Mouse (Mus musculus): ENCODE measurements around the gene Rnf19b. TPM values are rescaled to one million over a fixed set of nuclear protein-coding genes. Genes with fewer than 3 reads are reported as not detected.

The Rnf19b gene
- total RNA-seq, 1 experiment from 2014 or later: 23.8 TPM

DNA sequence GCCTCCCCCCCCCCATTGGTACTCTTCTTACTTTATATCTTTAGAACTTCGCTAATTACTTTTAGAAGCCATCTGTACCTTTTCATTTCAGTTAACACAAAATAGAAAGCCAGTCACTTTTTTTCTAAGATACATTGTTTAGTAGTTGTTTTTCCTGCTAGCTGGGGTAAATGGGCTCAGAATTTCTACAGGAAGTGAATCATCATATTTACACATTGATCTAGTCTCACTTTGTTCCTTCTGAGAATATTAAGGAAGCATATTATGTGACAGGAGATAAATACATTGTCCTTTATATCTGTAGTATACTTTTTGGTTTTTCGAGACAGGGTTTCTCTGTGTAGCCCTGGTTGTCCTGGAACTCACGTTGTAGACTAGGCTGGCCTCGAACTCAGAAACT is 10.8 kb downstream of the Rnf19b start:
- no peak for DNase-seq

DNA sequence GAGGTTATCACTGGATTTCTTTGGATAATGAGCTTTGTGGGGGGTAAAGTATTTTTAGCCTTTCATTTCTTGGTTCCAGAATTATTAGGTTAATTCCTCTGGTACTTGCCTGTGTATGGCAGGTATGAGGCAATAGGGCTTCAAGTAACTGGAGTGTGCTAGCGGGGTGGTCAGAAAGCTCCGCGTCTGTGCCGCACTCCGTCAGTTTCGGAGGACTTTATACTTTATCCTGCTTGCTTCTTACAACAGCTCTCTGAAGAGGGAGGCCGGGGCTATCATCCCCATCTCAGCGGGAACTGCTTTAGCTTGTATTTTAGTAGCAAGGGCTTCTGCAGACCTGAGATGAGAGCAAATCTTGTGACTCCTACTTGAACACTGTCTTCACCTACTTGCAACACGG is 21.1 kb downstream of the Rnf19b start:
- DNase-seq: no peak

DNA sequence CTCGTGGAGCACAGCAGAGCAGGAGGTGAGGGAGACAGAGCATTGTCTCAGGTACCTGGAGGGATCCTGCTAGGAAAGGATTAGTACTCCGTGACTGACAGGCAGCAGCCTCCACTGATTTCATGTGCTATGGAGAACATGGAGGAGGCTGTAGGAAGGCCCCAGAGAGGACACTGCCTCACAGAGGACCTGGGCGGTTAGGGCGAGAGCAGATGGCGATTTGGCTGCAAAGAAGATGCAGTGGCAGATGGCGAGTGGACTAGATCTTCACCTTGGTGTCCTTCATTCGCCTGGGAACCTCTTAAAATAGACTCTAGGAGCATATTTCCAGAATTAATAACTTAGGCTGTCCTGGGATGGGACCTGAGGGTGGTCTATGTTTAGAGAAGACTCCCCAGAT is 23.0 kb downstream of the Rnf19b start:
- DNase-seq: no peak

DNA sequence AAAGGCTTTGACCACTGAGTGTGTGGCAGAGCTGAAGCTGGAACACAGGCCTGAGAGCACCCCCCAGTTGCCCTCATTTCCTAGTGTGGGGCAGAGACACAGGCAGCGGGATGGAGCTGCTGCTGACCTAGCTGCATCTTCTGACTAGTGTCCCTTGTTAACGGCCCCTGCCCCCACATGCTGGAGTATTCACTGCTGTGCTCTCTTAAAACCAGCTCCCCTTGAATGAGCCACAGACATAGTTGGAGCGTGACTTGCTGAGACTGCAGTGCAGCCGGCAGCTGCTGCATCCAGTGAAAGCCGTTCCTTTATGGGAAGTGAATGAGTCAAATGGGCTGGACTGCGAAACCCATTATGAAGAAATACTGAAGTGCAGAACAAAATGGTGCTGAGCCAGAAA is 23.4 kb downstream of the Rnf19b start:
- no peak for DNase-seq

DNA sequence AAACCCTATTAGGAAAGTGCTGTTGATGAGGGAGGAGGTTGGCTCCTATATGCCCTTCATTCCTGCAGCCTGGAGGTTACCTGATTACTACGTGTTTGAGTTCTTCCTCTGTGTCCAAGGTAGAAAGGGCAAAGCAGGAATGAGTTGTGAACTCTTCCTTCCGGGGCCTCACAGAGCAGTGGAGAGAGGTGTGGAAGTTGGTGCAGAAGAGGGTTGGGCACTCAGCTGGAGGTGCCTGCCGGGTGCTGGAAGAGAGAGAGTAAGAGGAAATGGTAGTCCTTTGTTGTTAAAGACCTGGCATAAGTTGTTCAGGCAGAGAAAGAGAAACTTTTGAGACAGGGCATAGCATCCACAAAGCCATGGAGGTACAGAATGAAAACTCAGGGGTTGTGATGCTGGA is 23.9 kb downstream of the Rnf19b start:
- no peak for DNase-seq

DNA sequence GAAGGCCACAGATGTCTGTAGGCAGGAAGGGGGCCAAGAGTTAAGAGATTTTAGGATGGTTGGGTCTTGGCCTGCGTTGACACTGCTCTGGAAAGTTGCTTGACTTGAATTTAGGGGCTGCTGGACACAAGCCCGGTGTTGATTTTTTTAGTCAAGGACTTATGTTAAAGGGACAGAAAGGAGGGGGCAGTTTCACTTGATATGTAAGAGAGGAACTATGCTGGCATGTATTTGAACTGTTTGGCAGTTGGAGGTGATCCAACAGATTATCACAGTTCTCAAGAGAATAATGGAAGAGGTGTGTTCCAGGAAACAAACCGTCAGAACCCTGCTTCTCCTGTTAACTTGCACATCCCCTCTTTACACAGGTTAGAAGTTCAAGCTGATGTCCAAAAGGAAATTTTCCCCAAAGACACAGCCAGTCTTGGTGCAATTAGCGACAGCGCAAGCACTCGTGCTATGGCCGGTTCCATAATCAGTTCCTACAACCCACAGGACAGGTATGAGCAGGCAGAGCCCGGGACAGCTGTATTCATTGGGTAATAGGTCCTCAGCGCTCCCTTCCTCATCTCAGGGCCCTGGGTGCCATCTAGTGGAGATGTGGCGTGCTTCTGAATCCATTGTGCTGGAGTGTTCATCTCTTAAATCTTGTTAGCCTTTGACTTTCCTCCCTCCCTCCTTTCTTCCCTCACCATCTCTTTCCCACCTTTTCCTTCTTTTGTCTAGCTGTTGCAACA is 24.5 kb downstream of the Rnf19b start:
- peak; percentile 87 for DNase-seq

DNA sequence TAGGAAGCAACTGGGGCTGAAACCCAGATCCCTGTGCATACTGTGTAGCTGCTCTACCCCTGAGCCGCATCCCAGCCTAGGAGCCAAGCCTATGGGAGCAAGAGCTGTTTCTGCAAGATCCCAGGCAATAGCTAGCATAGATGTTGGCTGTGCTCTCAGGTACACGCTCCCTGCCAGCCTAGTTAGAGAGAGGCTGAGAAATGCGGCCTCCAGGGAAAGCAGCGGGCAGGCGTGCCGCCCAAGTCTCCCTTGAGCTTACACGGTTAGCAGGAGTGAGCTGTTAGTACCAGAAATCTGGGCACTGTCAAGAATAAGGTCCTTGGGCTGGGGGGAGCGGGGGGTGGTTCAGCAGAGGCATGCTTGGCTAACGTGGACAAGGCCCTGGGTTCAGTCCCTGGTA is 26.8 kb downstream of the Rnf19b start:
- peak; percentile 63 for DNase-seq

DNA sequence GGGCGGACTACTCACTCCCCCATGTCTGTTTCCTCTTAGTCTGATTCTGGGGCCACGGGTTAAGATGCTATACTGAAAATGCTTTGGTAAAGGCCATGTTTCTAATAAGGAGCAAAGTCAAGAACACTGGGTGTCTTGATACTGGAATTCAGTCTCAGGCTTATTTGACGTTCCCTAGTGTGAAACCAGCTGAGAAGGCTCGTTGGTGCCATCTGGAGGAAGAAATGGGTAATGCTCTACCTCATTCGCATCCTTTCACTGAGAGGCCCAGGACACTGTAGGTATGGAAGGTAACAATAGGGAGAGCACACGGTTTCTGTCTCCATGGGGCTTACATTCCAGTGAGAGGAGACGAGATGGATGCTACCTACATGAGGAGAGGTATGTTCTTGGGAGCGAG is 28.0 kb downstream of the Rnf19b start:
- peak; percentile 79 for DNase-seq

DNA sequence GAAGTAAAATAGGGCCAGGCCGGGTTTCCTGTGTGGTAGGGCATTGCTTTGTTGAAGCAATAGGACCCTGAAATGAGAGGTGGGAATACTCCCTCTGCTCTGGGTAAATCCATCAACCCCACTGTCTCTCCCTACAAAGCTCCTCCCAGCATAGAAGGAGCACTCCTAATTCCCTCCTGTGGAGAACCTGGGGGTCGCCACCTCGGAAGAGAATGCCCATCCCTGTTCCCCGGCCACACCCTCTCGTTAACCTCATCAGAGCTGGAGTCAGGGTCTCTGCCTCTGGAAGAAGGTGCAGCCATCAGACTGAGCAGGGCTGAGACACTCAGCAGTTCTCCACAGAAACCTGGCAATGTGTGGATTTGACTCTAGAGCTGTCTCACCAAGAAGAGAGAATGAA is 29.8 kb downstream of the Rnf19b start:
- DNase-seq: no peak

DNA sequence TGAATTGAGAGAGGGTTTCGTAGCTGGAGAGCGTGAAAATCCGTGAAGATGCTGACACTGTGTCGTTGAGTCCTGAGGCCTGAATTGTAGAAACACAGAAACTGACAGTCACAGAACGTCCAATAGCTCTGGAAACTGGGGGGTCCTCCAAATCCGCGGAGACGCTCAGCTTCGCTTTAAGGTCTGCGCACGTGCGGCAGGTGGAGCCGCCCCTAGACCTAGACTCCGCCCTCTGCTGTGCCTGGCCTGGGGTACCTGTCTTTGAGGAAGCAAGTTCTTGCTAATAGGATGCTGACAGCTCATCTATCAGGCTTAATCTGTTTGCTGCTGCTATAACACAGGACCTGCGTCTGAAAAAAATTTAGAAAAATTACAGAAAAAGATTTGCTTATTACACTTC is 37.2 kb downstream of the Rnf19b start:
- DNase-seq: no peak

DNA sequence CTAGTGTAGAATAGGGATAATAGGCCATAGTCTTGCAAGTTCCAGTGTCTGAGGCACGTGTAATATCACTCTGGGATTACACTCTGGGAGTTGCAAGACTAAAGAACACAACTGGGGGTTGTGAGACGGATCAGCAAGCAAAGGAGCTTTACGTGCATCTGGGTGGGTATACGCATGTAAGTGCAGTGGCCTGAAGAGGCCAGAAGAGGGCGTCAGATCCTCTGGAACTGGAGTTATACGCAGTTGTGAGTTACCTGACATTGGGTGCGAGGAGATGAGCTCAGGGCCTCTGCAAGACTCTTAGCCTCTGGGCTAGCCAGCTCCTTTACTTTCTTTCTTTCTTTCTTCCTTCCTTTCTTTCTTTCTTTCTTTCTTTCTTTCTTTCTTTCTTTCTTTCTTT is 38.9 kb downstream of the Rnf19b start:
- no peak for DNase-seq

DNA sequence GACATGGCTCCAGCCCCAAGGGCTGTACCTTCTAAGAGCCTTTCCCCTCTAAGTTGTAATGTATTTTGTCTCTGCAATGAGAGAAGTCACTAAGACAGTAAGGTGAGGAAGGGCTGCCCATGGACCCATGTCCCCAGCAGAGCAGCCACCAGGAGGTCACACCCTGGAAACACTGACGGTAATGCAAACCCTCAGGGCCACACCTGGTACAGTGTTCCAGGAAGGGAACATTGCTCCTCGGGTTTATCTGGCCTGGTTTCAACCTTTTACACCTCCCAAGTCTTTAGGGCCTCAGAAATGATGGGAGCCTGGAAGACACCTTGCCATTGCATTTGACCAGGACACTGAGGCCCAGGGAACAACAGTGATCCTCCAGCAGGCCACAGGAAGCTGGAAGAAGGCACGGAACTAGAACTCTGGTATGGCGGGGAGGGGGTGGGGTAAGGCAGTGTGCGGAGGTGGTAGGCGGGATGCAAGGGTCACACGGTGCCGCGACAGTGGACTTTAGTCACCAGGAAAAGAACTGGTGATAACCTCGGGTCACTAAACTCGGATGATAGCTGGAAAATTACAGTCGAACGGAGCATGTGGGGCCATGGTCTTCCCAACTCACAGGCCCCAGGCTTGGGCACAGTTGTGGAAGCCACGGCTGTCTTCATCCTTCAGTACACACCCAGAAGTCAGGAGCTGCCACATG is 44.2 kb downstream of the Rnf19b start:
- DNase-seq: no peak

DNA sequence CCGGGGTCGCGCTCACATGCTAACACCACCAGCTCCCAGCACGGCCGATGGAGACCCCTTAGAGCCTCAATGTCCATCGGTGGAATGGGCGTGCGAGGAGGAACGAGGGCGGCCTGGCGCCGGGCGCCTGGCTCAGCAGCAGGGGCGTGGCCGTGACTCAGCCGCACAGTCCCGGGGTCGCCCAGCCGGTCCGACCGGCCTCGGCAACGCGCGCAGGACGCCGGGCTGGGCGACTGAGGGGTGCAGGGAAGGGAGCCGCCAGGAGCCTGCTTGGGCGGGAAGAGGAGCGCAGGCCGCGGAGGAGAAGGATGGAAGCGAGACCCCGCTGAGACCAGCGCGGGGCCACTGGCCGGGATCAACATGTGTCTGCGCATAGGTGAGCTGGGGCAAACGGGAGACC is 47.3 kb downstream of the Rnf19b start, which contains the start of gene Tmem54:
Tmem54 (plus strand) TSS at position 193 of the 400 bp plus-strand sequence.
- no peak for DNase-seq

DNA sequence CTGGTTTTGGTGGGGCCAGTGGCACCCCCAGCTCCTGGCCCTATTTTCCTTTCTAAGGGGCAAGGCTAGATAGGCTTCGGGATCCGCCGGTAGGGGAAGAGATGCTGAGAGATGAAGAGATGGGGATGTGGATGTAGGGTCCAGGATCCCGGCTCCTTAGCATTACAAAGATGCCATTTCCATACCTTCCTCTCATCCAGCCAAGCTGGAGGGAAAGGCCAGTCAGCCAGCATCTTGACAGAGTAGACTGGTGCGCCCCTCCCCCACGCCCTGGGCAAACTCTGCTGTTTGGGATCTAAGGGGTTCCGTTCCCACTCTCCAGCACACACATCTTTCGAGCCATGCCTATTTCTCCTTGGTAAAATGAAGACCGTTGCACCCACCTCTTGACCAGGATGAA is 48.0 kb downstream of the Rnf19b start:
- no peak for DNase-seq

DNA sequence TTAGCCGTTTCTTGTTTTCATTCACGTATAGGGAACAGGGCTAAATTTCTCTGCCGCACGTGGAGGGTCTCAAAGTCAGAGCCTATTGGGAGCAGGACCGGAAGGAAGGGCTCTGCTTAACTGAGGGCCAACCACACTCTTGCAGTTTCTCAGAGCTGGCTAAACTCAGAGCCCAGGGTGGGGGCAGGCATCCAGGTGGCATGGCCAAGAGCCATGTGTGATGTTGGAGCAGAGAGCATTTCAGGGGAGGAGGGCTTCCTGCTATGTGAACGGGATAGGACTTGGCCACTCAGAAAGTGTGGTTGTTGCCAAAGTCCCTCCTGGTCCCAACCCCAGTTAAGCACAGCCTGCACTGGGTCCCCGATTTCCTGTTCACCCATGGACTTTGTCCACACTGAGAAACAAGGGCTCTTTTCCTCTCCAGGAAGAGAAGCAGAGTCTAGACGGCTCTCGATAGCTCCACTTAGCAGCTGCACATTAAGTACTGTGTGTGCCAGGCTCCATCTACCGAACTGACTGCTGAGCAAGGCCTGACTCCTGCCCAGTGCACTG is 49.4 kb downstream of the Rnf19b start:
- DNase-seq: no peak

DNA sequence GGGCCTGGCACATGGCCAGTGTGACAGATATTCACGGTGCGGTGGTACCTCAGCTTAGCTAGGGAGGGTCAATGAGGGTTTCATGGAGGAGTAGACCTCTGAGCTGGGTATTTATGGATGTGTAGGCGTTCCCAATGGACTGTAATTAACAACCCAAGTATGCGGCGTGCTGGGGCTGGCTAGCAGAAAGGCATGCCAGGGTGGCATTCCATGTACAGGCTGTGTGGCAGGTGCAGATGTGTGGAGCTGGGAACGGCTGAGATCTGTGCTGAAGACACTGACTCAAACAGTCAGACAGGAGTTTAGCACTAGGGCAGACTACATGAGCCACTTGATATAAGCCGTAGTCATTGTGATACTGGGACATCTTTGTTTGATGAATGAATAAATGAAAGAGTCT is 50.6 kb downstream of the Rnf19b start:
- no peak for DNase-seq

DNA sequence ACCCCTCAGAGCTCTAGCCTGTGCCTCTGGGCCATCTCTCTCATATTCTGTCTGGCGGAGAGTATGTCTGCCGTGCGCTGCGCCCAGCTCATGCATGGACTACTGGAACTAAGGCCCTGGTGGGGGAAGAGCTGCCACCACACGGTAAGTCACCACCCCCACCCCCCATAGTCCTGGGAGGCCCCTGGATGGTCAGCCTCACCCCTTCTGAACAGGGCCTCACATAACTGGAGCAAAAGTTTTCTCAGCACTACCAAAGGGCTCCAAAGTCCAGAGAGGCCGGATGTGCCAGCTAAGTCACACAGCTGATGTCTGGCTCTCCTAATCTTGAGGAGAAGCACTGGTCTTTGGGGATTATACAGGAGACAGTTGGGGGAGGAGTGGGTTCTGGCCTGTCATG is 52.7 kb downstream of the Rnf19b start:
- DNase-seq: no peak

DNA sequence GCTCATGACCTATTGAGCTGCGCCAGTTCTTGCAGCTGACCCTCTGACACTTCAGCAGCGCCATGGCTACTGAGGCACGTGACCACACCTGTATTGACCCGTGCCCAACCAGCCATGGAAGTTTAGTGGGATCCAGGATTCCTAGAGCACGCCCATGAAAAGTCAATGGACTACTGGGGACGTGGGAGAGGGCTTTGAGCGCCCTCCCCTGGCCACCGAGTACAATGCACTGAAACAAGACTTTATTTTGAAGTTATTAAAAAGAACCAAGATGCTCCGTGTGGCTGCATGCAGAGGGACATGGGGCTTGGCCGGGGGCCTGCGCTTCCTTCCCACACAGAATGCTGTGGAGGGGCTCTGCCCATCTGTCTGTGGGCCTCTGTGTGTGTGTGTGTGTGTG is 53.3 kb downstream of the Rnf19b start:
- DNase-seq: no peak

DNA sequence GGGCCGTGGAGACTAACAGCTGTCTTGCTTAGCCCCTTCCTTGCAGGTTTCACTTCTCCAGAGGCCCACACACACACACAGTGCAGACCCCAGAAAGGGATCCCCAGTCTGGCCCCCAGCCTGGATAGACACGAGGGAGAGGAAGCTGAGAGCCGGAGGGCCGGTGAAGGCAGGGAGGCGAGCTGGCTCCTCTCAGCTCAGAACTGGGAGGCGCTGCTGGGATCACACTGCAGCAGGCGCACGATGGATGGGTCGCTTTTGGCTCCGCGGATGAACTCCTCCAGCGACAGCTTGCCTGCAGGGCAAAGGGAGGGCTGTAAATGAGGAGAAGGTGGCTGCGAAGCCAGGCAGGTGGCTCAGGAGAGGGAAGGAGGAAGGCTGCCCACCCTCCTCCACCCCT is 54.2 kb downstream of the Rnf19b start:
- no peak for DNase-seq

DNA sequence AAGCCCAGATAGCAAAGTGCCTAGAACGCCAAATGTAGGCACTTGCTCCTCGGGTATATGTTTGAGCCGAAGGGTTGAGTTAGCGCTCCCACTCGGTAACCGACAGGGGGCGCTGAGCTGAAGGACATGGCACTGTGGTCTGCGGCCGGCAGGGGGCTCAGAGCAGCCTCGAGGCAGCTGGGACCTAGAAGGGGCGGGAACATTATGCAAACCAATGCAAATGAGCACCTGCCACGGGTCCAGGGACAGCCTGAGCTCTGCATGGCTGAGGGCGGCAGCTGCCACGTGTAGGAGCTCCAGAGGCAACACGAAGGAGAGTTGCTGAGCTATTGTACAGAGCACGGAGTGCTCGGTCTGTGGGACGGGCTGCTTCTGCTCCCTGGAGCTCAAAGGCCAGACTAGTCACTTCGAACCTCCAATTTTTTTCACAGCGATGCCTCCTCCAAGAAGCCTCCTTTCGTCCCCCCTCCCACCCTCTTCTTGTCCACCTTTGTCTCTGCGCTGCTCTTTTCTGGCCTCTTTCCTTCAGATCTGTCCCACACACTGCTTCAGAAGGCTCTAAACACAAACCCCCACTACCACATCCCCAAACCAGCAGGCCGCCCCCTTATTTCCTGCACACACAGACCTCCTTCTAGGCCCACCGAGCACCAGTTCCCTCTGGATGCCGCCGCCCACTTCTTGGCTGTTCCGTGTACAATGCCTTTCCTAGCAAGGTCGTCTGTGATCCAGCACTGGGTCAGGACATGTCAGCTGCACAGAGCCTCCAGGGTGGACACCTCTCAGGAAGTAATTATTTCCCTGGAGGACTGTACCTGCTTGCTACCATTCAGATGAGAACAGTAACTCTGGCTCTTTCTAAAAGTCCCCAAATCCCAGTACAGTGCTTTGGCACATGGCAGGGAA is 55.3 kb downstream of the Rnf19b start:
- peak; percentile 85 for DNase-seq

DNA sequence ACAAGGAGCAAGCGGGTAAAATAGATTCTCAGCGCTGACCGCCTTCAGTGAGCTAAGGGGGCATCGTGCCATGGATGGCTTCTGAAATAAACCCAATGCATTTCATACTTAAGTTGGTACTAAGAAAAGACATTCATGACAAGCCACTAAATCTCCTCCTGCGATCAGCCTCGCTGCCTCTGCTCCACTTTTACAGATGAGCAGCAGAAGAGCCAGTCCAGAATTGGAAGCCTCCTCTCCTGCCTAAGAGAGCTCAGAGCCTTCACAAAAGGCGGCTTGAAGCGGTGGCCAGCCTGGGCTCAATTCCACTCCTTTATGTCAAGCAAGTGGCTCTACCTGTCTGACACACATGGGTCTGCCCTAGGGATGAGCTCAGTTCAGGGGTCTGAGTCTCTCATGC is 58.6 kb downstream of the Rnf19b start:
- DNase-seq: no peak

DNA sequence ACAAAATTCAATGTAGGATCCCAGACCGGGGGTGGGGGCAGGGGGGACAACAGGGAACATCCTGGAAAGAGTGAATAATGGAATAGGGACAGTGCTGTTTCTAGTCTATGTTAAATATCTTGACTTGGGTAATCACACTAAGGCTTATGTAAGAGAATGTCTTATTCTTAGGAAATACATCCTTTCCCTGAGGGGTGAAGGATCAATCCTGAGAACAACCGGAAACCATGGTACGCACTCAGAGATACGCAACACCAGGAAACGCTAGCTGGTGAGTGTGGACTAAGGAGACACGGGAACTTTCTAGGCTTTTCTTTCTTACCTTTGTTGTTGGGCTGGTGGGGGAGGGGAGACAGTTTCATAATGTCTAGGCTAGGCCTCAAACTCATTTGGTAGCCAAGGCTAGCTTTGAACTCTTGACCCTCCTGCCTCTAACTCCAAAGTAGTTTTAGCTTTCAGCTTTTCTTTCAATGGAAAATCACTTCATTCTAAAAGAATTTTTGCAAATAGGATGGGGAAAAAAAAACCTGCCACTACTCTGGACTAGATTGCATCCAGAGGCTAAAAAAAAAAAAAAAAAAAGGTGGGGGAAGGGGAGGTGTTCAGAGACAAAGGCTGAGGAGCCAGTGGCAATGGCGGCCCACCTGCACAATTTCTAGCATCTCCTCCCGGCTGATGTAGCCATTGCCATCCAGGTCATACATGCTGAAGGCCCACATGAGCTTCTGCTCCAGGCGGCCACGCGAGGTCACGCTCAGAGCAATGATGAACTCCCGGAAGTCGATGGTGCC is 59.8 kb downstream of the Rnf19b start:
- DNase-seq: no peak
